Mouse (Mus musculus) v-Abl transformed pro-B cells (cell line): ENCODE measurements around the gene Adora2b.

Source experiments
- in situ Hi-C, 2 experiments: fragments of 400-800 bp; cut with MboI; formaldehyde crosslinking; loops; one replicate each; pipeline ENCODE4 v1.15.1; 2025; ENCODE audit not compliant: unreplicated experiment in 2 of 2

The Adora2b gene

GRCm38 (mm10) chr11:62259214-62259613, 10.4 kb downstream of the Adora2b start:
- in situ Hi-C loops = no loop called here

GRCm38 (mm10) chr11:62263599-62263998, 14.8 kb downstream of the Adora2b start:
- in situ Hi-C loops = no loop called here

DNA sequence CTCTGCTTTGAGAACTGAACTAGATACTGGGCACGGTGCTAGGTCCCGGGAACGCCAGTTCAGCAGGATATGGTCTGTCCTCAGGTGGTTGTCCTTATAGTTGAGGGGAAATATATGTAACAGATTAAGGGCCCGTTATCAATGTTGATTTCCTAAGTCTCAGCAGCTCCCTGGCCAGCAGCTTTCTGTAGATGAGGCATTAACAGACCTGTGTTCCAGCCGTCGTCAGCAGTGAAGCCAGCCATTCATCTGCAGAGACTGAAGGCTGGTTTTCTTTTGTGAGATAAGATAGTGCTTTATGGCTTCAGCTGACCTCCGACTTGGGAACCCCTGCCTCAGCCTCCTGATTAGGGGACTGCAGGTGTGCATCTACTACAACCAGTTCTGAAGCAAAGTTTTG, 15.2 kb downstream of the Adora2b start:
- in situ Hi-C loops = no loop called here

DNA sequence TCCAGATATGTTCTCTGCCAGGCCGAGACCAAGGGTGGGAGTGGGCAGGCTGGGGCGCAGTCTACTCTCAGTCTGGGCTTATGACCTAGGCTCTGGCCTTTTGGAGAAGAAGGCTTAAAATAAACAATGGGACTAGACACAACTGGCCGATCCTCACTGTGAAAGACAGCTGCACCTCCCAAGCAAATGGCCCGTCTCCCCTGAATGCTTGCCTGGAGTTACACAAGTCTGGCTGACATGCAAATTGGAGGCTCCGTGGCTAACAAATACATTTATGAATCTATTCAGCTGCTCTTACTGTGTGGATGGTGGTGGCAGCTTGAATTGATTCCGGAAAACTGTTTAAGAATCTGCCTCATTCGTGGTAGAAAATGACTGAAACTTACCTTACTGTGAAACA, 16.9 kb downstream of the Adora2b start:
- in situ Hi-C loops = no loop called here

DNA sequence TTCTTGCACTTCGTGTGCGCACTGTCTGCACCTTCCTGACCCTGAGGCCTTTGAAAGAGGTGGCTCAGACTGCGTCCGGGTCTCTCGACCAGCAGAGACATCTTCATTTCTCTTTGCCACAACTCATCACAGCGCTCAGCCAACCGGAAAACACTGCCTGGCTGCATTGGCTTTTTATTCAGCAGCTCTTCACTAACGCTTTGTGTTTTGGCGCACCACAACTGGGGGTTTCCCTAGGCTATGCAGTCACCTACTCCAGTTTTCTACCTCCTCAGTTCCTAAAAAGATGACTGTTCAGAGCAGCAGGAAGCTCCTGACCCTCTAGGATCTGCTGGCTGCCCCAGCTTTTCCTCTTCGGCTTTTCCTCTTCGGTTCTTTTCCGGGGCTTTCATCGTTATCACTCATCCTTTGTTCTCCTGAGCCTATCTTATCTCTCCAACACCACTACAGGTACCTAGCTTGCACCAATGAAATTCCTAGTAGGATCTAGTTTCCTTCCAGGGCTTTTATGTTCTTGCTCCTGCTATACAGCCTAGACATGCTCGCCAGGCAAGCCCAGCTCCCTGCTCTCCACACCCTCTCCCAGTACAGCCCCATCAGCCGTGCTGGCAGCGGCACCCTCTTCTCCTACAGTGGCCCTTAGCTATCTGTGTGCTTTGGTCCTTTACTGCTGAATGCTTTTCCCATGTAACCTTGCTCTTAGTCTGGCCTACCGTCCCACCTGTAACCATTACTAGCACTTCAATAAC, 17.9 kb downstream of the Adora2b start:
- in situ Hi-C loops = no loop called here

DNA sequence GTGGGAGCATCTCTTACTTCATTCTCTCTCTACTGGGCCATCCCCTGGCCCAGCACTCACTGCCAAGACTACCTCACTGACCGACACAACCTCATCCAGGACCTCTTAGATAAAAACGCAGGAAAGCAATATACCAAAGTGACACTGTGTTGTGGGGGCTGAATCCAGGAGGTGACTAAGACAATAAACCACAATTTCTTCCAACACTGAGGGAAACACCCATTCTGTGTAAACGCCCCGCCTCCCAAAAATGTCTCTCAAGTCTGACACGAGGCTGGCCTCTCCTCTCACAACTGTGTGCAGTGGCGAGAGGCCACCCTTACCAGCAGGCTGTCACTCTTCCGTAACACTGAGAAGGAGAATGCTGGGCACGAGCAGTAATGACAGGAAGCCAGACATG, 19.6 kb downstream of the Adora2b start:
- in situ Hi-C loops = no loop called here

GRCm38 (mm10) chr11:62269097-62269496, 20.3 kb downstream of the Adora2b start:
- in situ Hi-C loops = no loop called here

DNA sequence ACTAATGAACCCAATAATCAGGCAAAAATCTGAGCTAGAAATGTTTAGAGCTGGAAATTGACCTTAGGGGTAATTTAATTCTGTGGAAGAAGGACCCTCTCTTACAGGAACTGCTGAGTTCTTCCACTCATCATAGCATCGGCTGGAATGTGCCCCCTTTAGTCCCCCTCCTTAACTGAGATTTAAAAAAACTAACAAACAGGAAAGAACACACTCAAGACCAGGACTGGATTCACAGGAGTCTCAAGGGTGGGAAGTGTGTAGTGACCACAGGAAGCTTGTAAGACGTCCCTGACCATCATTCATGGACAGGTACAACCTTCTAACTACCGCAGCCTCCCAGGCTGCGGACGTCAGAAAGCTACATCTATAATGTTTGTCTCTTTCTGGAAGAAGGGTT, 22.1 kb downstream of the Adora2b start:
- in situ Hi-C loops = no loop called here

DNA sequence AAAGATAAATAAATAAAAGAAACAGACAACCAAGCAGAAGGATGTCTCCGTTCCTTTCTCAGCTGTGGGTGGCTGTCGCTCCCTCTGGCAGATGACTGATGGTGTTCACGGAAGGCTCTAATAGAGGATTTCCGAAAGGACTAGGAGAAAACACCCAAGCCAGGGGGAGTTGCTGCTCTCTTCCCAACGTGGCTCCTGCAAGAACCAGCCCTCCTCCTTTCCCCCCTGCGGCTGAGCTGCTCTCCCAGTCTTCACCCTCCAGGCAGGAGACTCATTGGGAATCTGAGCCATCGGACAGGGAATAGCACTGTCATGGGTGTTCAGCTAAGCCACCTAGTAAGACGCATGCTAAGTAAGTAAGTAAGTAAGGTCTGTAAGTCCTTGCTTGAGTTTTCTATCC, 28.3 kb downstream of the Adora2b start:
- in situ Hi-C loops = loop anchor here (5.0 kb wide), 3 partner anchors 150 to 330 kb away; no protein-coding TSS in a partner anchor

GRCm38 (mm10) chr11:62278027-62278426, 29.2 kb downstream of the Adora2b start:
- in situ Hi-C loops = loop anchor here (5.0 kb wide), 3 partner anchors 151 to 331 kb away; no protein-coding TSS in a partner anchor

- in situ Hi-C loops = loop anchor here (5.0 to 10.0 kb wide), 2 partner anchors 329 to 394 kb away; no protein-coding TSS in a partner anchor
These were observed 32.2 kb downstream of the Adora2b start, which contains the start of the genes Zswim7 and Ttc19 for GRCm38 (mm10) chr11:62280675-62281600. Zswim7 (minus strand) TSS chr11:62281375. Ttc19 (plus strand) TSS chr11:62281473.

DNA sequence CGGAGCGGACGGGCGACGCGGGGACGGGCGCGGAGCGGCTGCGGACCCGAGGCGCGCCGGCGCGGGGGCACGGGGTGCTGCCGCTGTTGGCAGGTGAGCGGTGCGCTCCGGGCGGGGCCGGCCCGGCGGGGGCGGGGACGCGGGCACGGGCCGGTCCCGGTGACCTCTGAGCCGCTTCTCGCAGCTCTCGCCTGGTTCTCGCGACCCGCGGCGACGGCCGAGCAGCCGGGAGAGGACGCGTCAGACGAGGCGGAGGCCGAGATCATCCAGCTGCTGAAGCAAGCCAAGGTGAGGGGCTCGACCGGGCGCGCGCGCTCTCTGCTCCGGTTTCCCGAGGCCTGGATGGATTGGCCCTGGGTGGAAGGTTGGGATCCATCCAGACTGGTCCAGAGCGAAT, 32.8 kb downstream of the Adora2b start:
- in situ Hi-C loops = loop anchor here (5.0 to 10.0 kb wide), 2 partner anchors 329 to 393 kb away; no protein-coding TSS in a partner anchor

GRCm38 (mm10) chr11:62284020-62284419, 35.2 kb downstream of the Adora2b start:
- in situ Hi-C loops = loop anchor here (5.0 to 10.0 kb wide), 2 partner anchors 332 to 391 kb away; no protein-coding TSS in a partner anchor

GRCm38 (mm10) chr11:62285020-62285419, 36.2 kb downstream of the Adora2b start:
- in situ Hi-C loops = loop anchor here in 1 of 2 experiments (10.0 kb wide), 1 partner anchor 390 kb away; no protein-coding TSS in a partner anchor

- in situ Hi-C loops = loop anchor here in 1 of 2 experiments (10.0 kb wide), 1 partner anchor 387 kb away; no protein-coding TSS in a partner anchor
These were observed 38.9 kb downstream of the Adora2b start for GRCm38 (mm10) chr11:62287700-62288099.

GRCm38 (mm10) chr11:62294121-62294520, 45.3 kb downstream of the Adora2b start:
- in situ Hi-C loops = no loop called here

DNA sequence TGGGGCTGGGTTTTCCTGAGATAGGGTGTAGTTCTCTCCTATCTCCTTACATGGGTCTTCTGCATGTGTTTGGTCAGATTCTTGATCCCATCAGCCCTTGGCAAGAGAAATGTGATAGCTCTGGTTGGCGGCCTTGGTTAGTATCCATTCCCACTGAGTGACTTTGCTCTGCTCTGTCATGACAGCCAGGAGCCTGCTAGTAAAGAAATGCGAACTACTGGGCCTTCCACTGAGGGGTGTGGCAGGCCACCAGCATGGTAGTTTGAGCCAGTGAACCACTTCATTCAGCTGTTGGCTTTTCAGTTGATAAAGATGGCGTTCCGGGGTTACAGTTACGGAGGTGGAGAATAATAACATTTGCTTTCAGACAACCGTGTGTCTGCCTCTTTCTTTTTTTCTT, 50.1 kb downstream of the Adora2b start:
- in situ Hi-C loops = no loop called here

DNA sequence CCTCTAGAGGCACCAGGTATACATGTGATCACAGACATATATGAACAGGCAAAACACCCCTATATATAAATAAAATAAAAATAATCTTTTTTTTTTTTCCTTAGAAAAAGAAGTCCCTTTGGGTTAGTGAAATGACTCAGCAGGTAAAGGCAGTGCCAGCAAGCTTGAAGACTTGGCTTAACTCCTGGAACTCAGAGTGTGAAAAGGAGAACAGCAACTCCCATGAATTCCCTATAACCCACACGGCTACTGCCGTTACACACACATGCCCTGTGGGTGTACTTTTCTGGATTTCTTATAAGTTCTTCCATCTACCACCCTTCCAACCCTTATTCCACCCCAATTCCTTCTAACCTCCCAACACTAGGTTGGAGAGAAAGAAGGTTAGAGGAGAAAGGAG, 57.1 kb downstream of the Adora2b start:
- in situ Hi-C loops = no loop called here

DNA sequence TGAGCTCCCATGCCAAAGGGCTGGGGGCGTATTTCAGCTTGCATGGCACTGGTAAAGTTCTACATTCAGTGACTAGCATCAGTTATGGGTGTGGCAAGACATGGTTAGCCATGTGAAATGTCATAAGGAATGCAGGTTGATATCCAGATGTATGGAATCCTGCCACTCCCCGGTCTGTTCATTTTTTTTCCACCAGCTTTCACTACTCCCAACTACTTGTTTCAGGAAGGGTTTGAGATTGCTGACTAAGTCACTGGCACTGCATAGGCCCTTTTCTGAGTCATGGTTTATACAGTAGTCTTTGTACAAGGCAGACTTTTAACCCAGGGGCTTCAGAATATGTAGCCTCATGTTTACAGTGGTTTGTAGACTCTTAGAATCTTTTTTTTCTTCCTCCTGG, 60.5 kb downstream of the Adora2b start:
- in situ Hi-C loops = no loop called here

DNA sequence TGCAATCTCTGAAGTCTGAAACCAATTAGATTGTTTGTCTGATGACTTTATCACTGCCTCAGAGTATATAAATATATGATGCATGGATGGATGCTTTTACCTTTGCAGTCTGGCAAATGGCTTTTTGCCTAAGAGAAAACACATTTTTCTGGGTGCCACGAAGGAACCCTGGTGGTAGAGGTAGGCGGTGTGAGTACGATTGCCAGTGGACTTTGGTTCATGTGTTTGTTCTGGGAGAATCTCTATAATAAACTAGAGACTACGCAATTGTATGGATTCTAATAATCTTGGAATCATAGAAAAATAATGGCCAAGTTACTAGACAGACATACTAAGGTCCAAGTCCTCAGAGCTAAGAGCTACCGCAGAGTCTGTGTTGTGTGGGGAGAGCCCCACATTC, 66.2 kb downstream of the Adora2b start:
- in situ Hi-C loops = no loop called here
